10 mouse cellular contexts compared by ENCODE assay signal in genomic region chr5:93000060-93000459, GRCm38 (mm10). TPM values are rescaled to one million over a fixed set of nuclear protein-coding genes. Genes with fewer than 3 reads are reported as not detected.
DNase-seq lines count a peak whose midpoint lies in the region; ATAC-seq and TF ChIP-seq lines count a peak whose summit lies in the region.
"Had no signal": no experiment of that assay in that cellular context is flagged by ENCODE, and none has a peak within 500 bp of the region (broad histone marks: within the 10 kb centered on the region; RNA-seq: fewer than 3 reads in every experiment).

No protein-coding gene starts in this region.

- WGBS in embryonic facial prominence, embryonic 14.5 days, result 66% methylated on average over 6 of the region's 6 CpGs
- WGBS in heart, embryonic 15.5 days, result 50% methylated on average over 6 of the region's 6 CpGs
- WGBS in liver, embryonic 13.5 days (ENCODE audit: insufficient replicate concordance), result 57% methylated on average over 6 of the region's 6 CpGs

- no peak overlapping the region for H3K4me3 ChIP-seq in left cerebral cortex, adult 2 months
- H3K4me3 ChIP-seq in embryonic facial prominence, embryonic 14.5 days (ENCODE audit: low read depth, low read length), result no peak overlapping the region
- no peak overlapping the region for H3K4me3 ChIP-seq in heart, embryonic 15.5 days
- H3K4me3 ChIP-seq in liver, embryonic 13.5 days (replicated peaks), result no peak overlapping the region
- H3K4me3 ChIP-seq: midbrain, embryonic 12.5 days had no signal

- peak overlapping the region; percentile 93 for H3K27ac ChIP-seq in left cerebral cortex, adult 2 months
- peak overlapping the region; percentile 83 for H3K27ac ChIP-seq in embryonic facial prominence, embryonic 14.5 days (replicated peaks; ENCODE audit: low read depth, low read length)
- peak overlapping the region; percentile 81 for H3K27ac ChIP-seq in heart, embryonic 15.5 days
- peak overlapping the region; percentile 21; the same call in 1 of the 2 replicates for H3K27ac ChIP-seq in liver, embryonic 13.5 days
- H3K27ac ChIP-seq: midbrain, embryonic 12.5 days had no signal

- H3K9ac ChIP-seq in embryonic facial prominence, embryonic 14.5 days (ENCODE audit: low read depth, low read length), result no peak overlapping the region
- no peak overlapping the region for H3K9ac ChIP-seq in heart, embryonic 15.5 days
- no peak overlapping the region for H3K9ac ChIP-seq in liver, embryonic 13.5 days
- H3K9ac ChIP-seq: midbrain, embryonic 12.5 days had no signal

- DNase-seq in left cerebral cortex, adult 2 months (ENCODE audit: extremely low spot score in 1 of 2, low spot score in 2 of 2), result no peak
- DNase-seq in left cerebral cortex, postnatal 36 days (ENCODE audit: low spot score in 2 of 2), result no peak
- DNase-seq in embryonic facial prominence, embryonic 14.5 days (ENCODE audit: low spot score), result no peak
- DNase-seq in liver, embryonic 13.5 days, result no peak
- DNase-seq in thymus, postnatal 25 days, result no peak

- intact Hi-C loops in left cerebral cortex, adult 2 months (cut with DNase I), result loop anchor here (2.0 to 5.0 kb wide), 3 partner anchors 19 to 162 kb away; partner anchors contain the start of gene Sowahb
- intact Hi-C loops in left cerebral cortex, postnatal 36 days (cut with DNase I), result loop anchor here (2.0 to 10.0 kb wide), 2 partner anchors 47 to 135 kb away; no protein-coding TSS in a partner anchor

- no peak overlapping the region for H3K4me2 ChIP-seq in embryonic facial prominence, embryonic 14.5 days (ENCODE audit: low read depth, low read length)
- no peak overlapping the region for H3K4me2 ChIP-seq in heart, embryonic 15.5 days
- no peak overlapping the region for H3K4me2 ChIP-seq in liver, embryonic 13.5 days
- H3K4me2 ChIP-seq: midbrain, embryonic 12.5 days had no signal

- no peaks in the 10 kb centered on the region for H3K36me3 ChIP-seq in embryonic facial prominence, embryonic 14.5 days (ENCODE audit: control insufficient read depth, insufficient read depth, low read length)
- H3K36me3 ChIP-seq in heart, embryonic 15.5 days, result no peaks in the 10 kb centered on the region
- H3K36me3 ChIP-seq in liver, embryonic 13.5 days, result no peaks in the 10 kb centered on the region
- H3K36me3 ChIP-seq: midbrain, embryonic 12.5 days had no signal

- H3K27me3 ChIP-seq in embryonic facial prominence, embryonic 14.5 days (replicated peaks; ENCODE audit: control insufficient read depth, insufficient read depth, low read length), result no peaks in the 10 kb centered on the region
- no peaks in the 10 kb centered on the region for H3K27me3 ChIP-seq in heart, embryonic 15.5 days
- H3K27me3 ChIP-seq in liver, embryonic 13.5 days, result peaks cover under 1% of the 10 kb centered on the region; the same call in 1 of the 2 replicates
- H3K27me3 ChIP-seq: midbrain, embryonic 12.5 days had no signal

- no peak for ATAC-seq in embryonic facial prominence, embryonic 14.5 days (ENCODE audit: low read depth)
- no peak for ATAC-seq in heart, embryonic 15.5 days (replicated peaks; ENCODE audit: insufficient number of reproducible peaks, insufficient read depth, low FRiP score, low read depth)
- ATAC-seq in liver, embryonic 13.5 days (ENCODE audit: low read depth), result no peak
- no peak for ATAC-seq in megakaryocyte-erythroid progenitor cell, adult 5-6 weeks (replicated peaks; ENCODE audit: low FRiP score, low TSS enrichment, poor library complexity, severe bottlenecking)

- H3K9me3 ChIP-seq in embryonic facial prominence, embryonic 14.5 days (ENCODE audit: control insufficient read depth, low read length), result no peaks in the 10 kb centered on the region
- no peaks in the 10 kb centered on the region for H3K9me3 ChIP-seq in heart, embryonic 15.5 days (replicated peaks)
- H3K9me3 ChIP-seq in liver, embryonic 13.5 days (replicated peaks), result no peaks in the 10 kb centered on the region
- H3K9me3 ChIP-seq: midbrain, embryonic 12.5 days had no signal

- TF ChIP-seq CTCF in left cerebral cortex, adult 2 months (IDR thresholded peaks at IDR 0.05), result no peak

- H3K4me1 ChIP-seq in embryonic facial prominence, embryonic 14.5 days (ENCODE audit: control insufficient read depth, insufficient read depth, low read length), result peaks cover 41% of the 10 kb centered on the region
- H3K4me1 ChIP-seq in heart, embryonic 15.5 days (replicated peaks), result peaks cover 52% of the 10 kb centered on the region
- 0 out of 2 replicates have a peak, but pooled peaks cover 10% of the 10 kb centered on the region for H3K4me1 ChIP-seq in liver, embryonic 13.5 days (replicated peaks)

RNA-seq across cellular contexts. Expression of gene Sowahb, which starts 44.8 kb away (rescaled TPM):
- 10 to 100 TPM; 24.2 to 26.4 TPM for total RNA-seq in left cerebral cortex, adult 2 months (2021)
- 10 to 100 TPM; 17.7 to 22.5 TPM for total RNA-seq in left cerebral cortex, postnatal 36 days (2021)
- polyA plus RNA-seq in embryonic facial prominence, embryonic 14.5 days (2014; fragmentation: Nextera tagmentation; extraction: Ambion mirVana), result 0.50 and 0.76 TPM in 2 replicates
- 0.09 and 0.25 TPM in 2 replicates for polyA plus RNA-seq in heart, embryonic 15.5 days (2015; fragmentation: Nextera tagmentation; extraction: Ambion mirVana)
- 0.20 and 0.39 TPM in 2 replicates for polyA plus RNA-seq in liver, embryonic 13.5 days (2015; fragmentation: Nextera tagmentation; extraction: Ambion mirVana)
- not detected in 2 replicates for total RNA-seq in megakaryocyte-erythroid progenitor cell, adult 5-6 weeks (2014; fragmentation: Nextera tagmentation)
- not detected in 2 replicates for total RNA-seq in megakaryocyte-erythroid progenitor cell, adult 5-6 weeks (2017)
- total RNA-seq: common myeloid progenitor, adult 5-6 weeks had no signal
- polyA plus RNA-seq: neural tube, embryonic 14.5 days had no signal

Comparison
In these comparisons a context has a peak if more than half of its experiments do, and no peak if none do; other contexts are left out.
1. H3K27ac ChIP-seq: peak in every context shown above with its lines; median percentile 93 in left cerebral cortex, adult 2 months; 83 in embryonic facial prominence, embryonic 14.5 days; 81 in heart, embryonic 15.5 days; 21 in liver, embryonic 13.5 days.
2. RNA of gene Sowahb, which starts 44.8 kb away (total RNA-seq): 24.2 to 26.4 TPM in left cerebral cortex, adult 2 months and 17.7 to 22.5 TPM in left cerebral cortex, postnatal 36 days; not detected in megakaryocyte-erythroid progenitor cell, adult 5-6 weeks; every median in the first group is over 10 times any median in the second.